21 mouse cellular contexts compared by ENCODE assay signal in the genomic region with DNA sequence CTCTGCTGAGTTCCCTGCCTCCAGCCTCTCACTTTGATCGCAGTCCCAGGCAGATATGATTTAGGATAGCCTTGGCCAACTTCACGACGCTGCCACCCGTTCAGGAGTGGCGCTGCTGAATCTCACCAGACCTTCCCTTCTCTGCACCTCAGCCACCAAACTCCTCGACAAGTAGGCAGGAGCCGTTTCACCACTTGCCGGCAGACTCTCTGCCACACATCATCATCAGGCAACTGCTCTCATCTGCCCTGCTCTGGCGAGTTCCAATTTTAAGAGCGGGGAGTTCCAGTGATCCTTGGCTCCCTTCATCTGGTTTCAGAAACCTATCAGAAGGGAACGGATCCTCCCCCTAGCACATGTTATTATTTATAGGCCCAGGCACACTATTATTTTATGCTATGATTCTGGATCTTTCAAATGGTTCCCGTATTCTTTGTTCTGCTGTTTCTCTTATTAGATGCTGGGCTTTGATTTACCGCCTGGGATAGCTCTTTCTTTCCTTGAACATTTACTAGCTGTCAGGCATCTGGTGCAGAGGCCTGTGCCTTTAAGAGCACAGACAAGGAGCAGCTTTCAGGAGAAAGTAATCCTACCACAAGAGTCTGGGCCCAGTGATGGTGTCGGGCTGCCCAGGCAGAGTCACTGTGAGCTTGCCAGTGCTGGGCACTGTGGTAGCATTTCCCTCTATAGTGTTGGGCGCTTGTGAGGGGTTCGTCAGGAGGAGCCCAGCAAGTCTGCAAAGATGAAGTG.
DNase-seq lines count a peak whose midpoint lies in the region; ATAC-seq lines count a peak whose summit lies in the region.
"Had no signal": no experiment of that assay in that cellular context is flagged by ENCODE, and none has a peak within 500 bp of the region (broad histone marks: within the 10 kb centered on the region; RNA-seq: fewer than 3 reads in every experiment).

No protein-coding gene starts in this region.

- H3K9ac ChIP-seq in kidney, embryonic 16.5 days (replicated peaks; ENCODE audit: low read length): no peak overlapping the region
- H3K9ac ChIP-seq in kidney, embryonic 14.5 days (ENCODE audit: low read depth, low read length): no peak overlapping the region
- no peak overlapping the region for H3K9ac ChIP-seq in embryonic facial prominence, embryonic 12.5 days
- no peak overlapping the region for H3K9ac ChIP-seq in limb, embryonic 12.5 days (replicated peaks)
- H3K9ac ChIP-seq in liver, embryonic 12.5 days: no peak overlapping the region
- H3K9ac ChIP-seq: hindbrain, embryonic 15.5 days; intestine, embryonic 15.5 days; kidney, embryonic 15.5 days had no signal

- no peaks in the 10 kb centered on the region for H3K4me1 ChIP-seq in kidney, embryonic 16.5 days (ENCODE audit: insufficient read depth, low read length)
- no peaks in the 10 kb centered on the region for H3K4me1 ChIP-seq in kidney, embryonic 14.5 days (ENCODE audit: control insufficient read depth, insufficient read depth, low read length)
- no peaks in the 10 kb centered on the region; the same call in 1 of the 2 replicates for H3K4me1 ChIP-seq in embryonic facial prominence, embryonic 12.5 days
- peaks cover 32% of the 10 kb centered on the region for H3K4me1 ChIP-seq in limb, embryonic 12.5 days (replicated peaks)
- no peaks in the 10 kb centered on the region for H3K4me1 ChIP-seq in liver, embryonic 12.5 days
- H3K4me1 ChIP-seq: forebrain, embryonic 10.5 days; hindbrain, embryonic 15.5 days; intestine, embryonic 15.5 days; midbrain, embryonic 10.5 days had no signal

- H3K4me3 ChIP-seq in kidney, embryonic 16.5 days (ENCODE audit: low read length): no peak overlapping the region
- no peak overlapping the region for H3K4me3 ChIP-seq in kidney, embryonic 14.5 days (ENCODE audit: low read length)
- no peak overlapping the region for H3K4me3 ChIP-seq in embryonic facial prominence, embryonic 12.5 days
- no peak overlapping the region for H3K4me3 ChIP-seq in limb, embryonic 12.5 days (replicated peaks)
- H3K4me3 ChIP-seq in liver, embryonic 12.5 days: no peak overlapping the region
- H3K4me3 ChIP-seq: forebrain, embryonic 10.5 days; heart, adult 2 months; hindbrain, embryonic 15.5 days; intestine, embryonic 15.5 days; kidney, embryonic 15.5 days; midbrain, embryonic 10.5 days had no signal

- no peaks in the 10 kb centered on the region for H3K36me3 ChIP-seq in kidney, embryonic 16.5 days (ENCODE audit: insufficient read depth, low read length)
- no peaks in the 10 kb centered on the region for H3K36me3 ChIP-seq in kidney, embryonic 14.5 days (ENCODE audit: control insufficient read depth, insufficient read depth, low read length)
- H3K36me3 ChIP-seq in embryonic facial prominence, embryonic 12.5 days: no peaks in the 10 kb centered on the region
- H3K36me3 ChIP-seq in limb, embryonic 12.5 days: no peaks in the 10 kb centered on the region
- H3K36me3 ChIP-seq in liver, embryonic 12.5 days: no peaks in the 10 kb centered on the region
- H3K36me3 ChIP-seq: forebrain, embryonic 10.5 days; hindbrain, embryonic 15.5 days; intestine, embryonic 15.5 days; kidney, embryonic 15.5 days; midbrain, embryonic 10.5 days had no signal

- H3K9me3 ChIP-seq in kidney, embryonic 16.5 days (ENCODE audit: low read length): no peaks in the 10 kb centered on the region
- no peaks in the 10 kb centered on the region for H3K9me3 ChIP-seq in kidney, embryonic 14.5 days (ENCODE audit: control insufficient read depth, low read length)
- H3K9me3 ChIP-seq in embryonic facial prominence, embryonic 12.5 days: no peaks in the 10 kb centered on the region
- H3K9me3 ChIP-seq in limb, embryonic 12.5 days: no peaks in the 10 kb centered on the region
- no peaks in the 10 kb centered on the region for H3K9me3 ChIP-seq in liver, embryonic 12.5 days (replicated peaks)
- H3K9me3 ChIP-seq: forebrain, embryonic 10.5 days; hindbrain, embryonic 15.5 days; intestine, embryonic 15.5 days; kidney, embryonic 15.5 days; midbrain, embryonic 10.5 days had no signal

- no peak overlapping the region for H3K27ac ChIP-seq in kidney, embryonic 16.5 days (ENCODE audit: low read length)
- H3K27ac ChIP-seq in kidney, embryonic 14.5 days (ENCODE audit: low read depth, low read length): no peak overlapping the region
- H3K27ac ChIP-seq in embryonic facial prominence, embryonic 12.5 days: peak overlapping the region; percentile 7
- peak overlapping the region; percentile 72 for H3K27ac ChIP-seq in limb, embryonic 12.5 days
- H3K27ac ChIP-seq in liver, embryonic 12.5 days: no peak overlapping the region
- H3K27ac ChIP-seq: forebrain, embryonic 10.5 days; heart, adult 2 months; hindbrain, embryonic 15.5 days; intestine, embryonic 15.5 days; kidney, embryonic 15.5 days; midbrain, embryonic 10.5 days had no signal

- no peak overlapping the region for H3K4me2 ChIP-seq in kidney, embryonic 16.5 days (replicated peaks; ENCODE audit: low read depth, low read length)
- no peak overlapping the region for H3K4me2 ChIP-seq in kidney, embryonic 14.5 days (replicated peaks; ENCODE audit: low read depth, low read length)
- H3K4me2 ChIP-seq in embryonic facial prominence, embryonic 12.5 days (replicated peaks): no peak overlapping the region
- 0 out of 2 replicates have a peak overlapping the region, but pooled peaks have one; percentile 8 for H3K4me2 ChIP-seq in limb, embryonic 12.5 days
- H3K4me2 ChIP-seq in liver, embryonic 12.5 days: no peak overlapping the region
- H3K4me2 ChIP-seq: hindbrain, embryonic 15.5 days; intestine, embryonic 15.5 days; kidney, embryonic 15.5 days had no signal

- 42% methylated on average over 16 of the region's 16 CpGs for whole genome bisulfite sequencing in kidney, embryonic 16.5 days
- WGBS in kidney, embryonic 14.5 days: 49% methylated on average over 16 of the region's 16 CpGs
- WGBS in embryonic facial prominence, embryonic 12.5 days: 58% methylated on average over 16 of the region's 16 CpGs
- WGBS in limb, embryonic 12.5 days: 29% methylated on average over 16 of the region's 16 CpGs
- 59% methylated on average over 16 of the region's 16 CpGs for WGBS in liver, embryonic 12.5 days (ENCODE audit: insufficient replicate concordance)

- ATAC-seq in kidney, embryonic 16.5 days (ENCODE audit: low FRiP score, low TSS enrichment): peak; percentile 42; the same call in 1 of the 2 replicates
- no peak for ATAC-seq in kidney, embryonic 14.5 days (ENCODE audit: low FRiP score, low TSS enrichment)
- ATAC-seq in embryonic facial prominence, embryonic 12.5 days (ENCODE audit: insufficient number of reproducible peaks, insufficient read depth, low FRiP score, low TSS enrichment): no peak
- peak; percentile 39; the same call in 1 of the 2 replicates for ATAC-seq in limb, embryonic 12.5 days (ENCODE audit: insufficient number of reproducible peaks, insufficient read depth, low FRiP score, low TSS enrichment, low read depth)
- ATAC-seq in liver, embryonic 12.5 days: no peak
- ATAC-seq: intestine, embryonic 15.5 days had no signal

- no peaks in the 10 kb centered on the region for H3K27me3 ChIP-seq in kidney, embryonic 16.5 days (ENCODE audit: insufficient read depth, low read length)
- no peaks in the 10 kb centered on the region for H3K27me3 ChIP-seq in kidney, embryonic 14.5 days (ENCODE audit: control insufficient read depth, insufficient read depth, low read length)
- no peaks in the 10 kb centered on the region for H3K27me3 ChIP-seq in embryonic facial prominence, embryonic 12.5 days
- no peaks in the 10 kb centered on the region; the same call in 1 of the 2 replicates for H3K27me3 ChIP-seq in limb, embryonic 12.5 days
- no peaks in the 10 kb centered on the region for H3K27me3 ChIP-seq in liver, embryonic 12.5 days (replicated peaks)
- H3K27me3 ChIP-seq: hindbrain, embryonic 15.5 days; intestine, embryonic 15.5 days; kidney, embryonic 15.5 days had no signal

- DNase-seq in brain, adult 2 months (ENCODE audit: low read depth, low spot score): peak; percentile 34
- DNase-seq in spleen, adult 12 weeks (ENCODE audit: low spot score): no peak
- DNase-seq: adrenal gland, postnatal 36 days; B cell, adult 2 months; cerebellum, adult 8-10 months; gastrocnemius, postnatal 14 days; heart, adult 2 months; heart, postnatal 36 days; lung, adult 18-20 months; lung, postnatal 36 days; spleen, adult 18-20 months had no signal

Comparison
In these comparisons a context has a peak if more than half of its experiments do, and no peak if none do; other contexts are left out.
1. ATAC-seq: peak in kidney, embryonic 16.5 days (single experiment) and limb, embryonic 12.5 days (single experiment); none in kidney, embryonic 14.5 days (single experiment), embryonic facial prominence, embryonic 12.5 days (single experiment) and liver, embryonic 12.5 days (single experiment).
2. H3K27ac ChIP-seq: peak in embryonic facial prominence, embryonic 12.5 days (single experiment) and limb, embryonic 12.5 days (single experiment); none in kidney, embryonic 16.5 days (single experiment), kidney, embryonic 14.5 days (single experiment) and liver, embryonic 12.5 days (single experiment).